Mouse (Mus musculus) forebrain, embryonic 14.5 days (tissue): ENCODE results near the gene Hs3st4. TPM values are rescaled to one million over a fixed set of nuclear protein-coding genes. Genes with fewer than 3 reads are reported as not detected.

Experiments
- ATAC-seq: fragments of 200-750 bp; cut with Nextera tagmentation; 2 replicates; pipeline ENCODE4 v1.8.0; 2017; ENCODE audit warnings: mild to moderate bottlenecking, moderate library complexity
- DNase-seq: peaks from one replicate; pipeline ENCODE4 v3.0.0-alpha.2; 2015; ENCODE audit warnings: low spot score
- H3K27ac ChIP-seq: fragments of 300-500 bp; sonication (generic); 2 replicates; pipeline ENCODE4 v1.5.1; 2014; ENCODE audit warnings: low read depth, mild to moderate bottlenecking, control low read depth, low read length, moderate library complexity
- H3K27me3 ChIP-seq: fragments of 300-500 bp; sonication (generic); replicated peaks from 2 replicates; pipeline ENCODE4 v1.6.1; 2014; ENCODE audit warnings: low read length, control low read depth, mixed read lengths; ENCODE audit not compliant: control insufficient read depth, insufficient read depth
- H3K36me3 ChIP-seq: fragments of 300-500 bp; sonication (generic); 2 replicates; pipeline ENCODE4 v1.6.1; 2014; ENCODE audit warnings: low read length, control low read depth; ENCODE audit not compliant: control insufficient read depth, insufficient read depth
- H3K4me1 ChIP-seq: fragments of 300-500 bp; sonication (generic); 2 replicates; pipeline ENCODE4 v1.6.1; 2014; ENCODE audit warnings: antibody characterized with exemption, low read length, control low read depth; ENCODE audit not compliant: control insufficient read depth, insufficient read depth
- H3K4me2 ChIP-seq: fragments of 300-500 bp; sonication (generic); 2 replicates; pipeline ENCODE4 v1.6.1; 2014; ENCODE audit warnings: mild to moderate bottlenecking, control low read depth, low read length
- H3K4me3 ChIP-seq: fragments of 300-500 bp; sonication (generic); 2 replicates; pipeline ENCODE4 v1.5.1; 2014; ENCODE audit warnings: low read depth, low read length, control low read depth
- H3K9ac ChIP-seq: fragments of 300-500 bp; sonication (generic); 2 replicates; pipeline ENCODE4 v1.6.1; 2014; ENCODE audit warnings: mild to moderate bottlenecking, low read length, control low read depth, moderate library complexity
- H3K9me3 ChIP-seq: fragments of 300-500 bp; sonication (generic); replicated peaks from 2 replicates; pipeline ENCODE4 v1.6.1; 2016; ENCODE audit warnings: low read length, control low read depth, mixed read lengths; ENCODE audit not compliant: control insufficient read depth
- WGBS: fragments of 180-500 bp; shearing (Covaris S2); extraction: QIAGEN DNeasy Blood & Tissue Kit; methylation state at CpG from one replicate; pipeline ENCODE4 v1.1.7; 2014; 5-methylcytosine and 5-hydroxymethylcytosine counted together
- polyA plus RNA-seq: library from polyadenylated mRNA; unstranded; fragments of >200 nt; fragmentation: Nextera tagmentation; extraction: Ambion mirVana; gene quantifications from 2 replicates; pipeline ENCODE4 v1.2.1, GENCODE M21; 2014

The Hs3st4 gene
- polyA plus RNA-seq, result 3.9 and 5.8 TPM in 2 replicates

- Histone ChIP-seq H3K4me2 (peak within 1 kb of the TSS; percentile 95), H3K36me3 (no peaks in the 10 kb centered on the region), H3K4me3 (peak within 1 kb of the TSS; percentile 53), H3K27ac (no peak within 1 kb of the TSS; the same call in 1 of the 2 replicates), H3K9ac (peak within 1 kb of the TSS; percentile 64), H3K4me1 (no peaks in the 10 kb centered on the region), H3K27me3 (peaks cover 58% of the 10 kb centered on the region), H3K9me3 (no peaks in the 10 kb centered on the region)
- 1% methylated on average over 26 of the region's 74 CpGs for WGBS
- ATAC-seq (peak; percentile 80), DNase-seq (peak; percentile 49)
Measured at GRCm38 (mm10) chr7:123982461-123983038, at the start of gene Hs3st4. Gene Hs3st4 (plus strand): TSS chr7:123982869.

GRCm38 (mm10) chr7:123946836-123947235 lies 35.8 kb upstream of the Hs3st4 start:
- DNase-seq (peak; percentile 33), ATAC-seq (no peak)
- Histone ChIP-seq H3K4me2 (no peak overlapping the region), H3K27ac (no peak overlapping the region), H3K36me3 (no peaks in the 10 kb centered on the region), H3K9me3 (no peaks in the 10 kb centered on the region), H3K4me1 (no peaks in the 10 kb centered on the region), H3K9ac (no peak overlapping the region), H3K27me3 (no peaks in the 10 kb centered on the region), H3K4me3 (no peak overlapping the region)
- 90% methylated on average over 3 of the region's 3 CpGs for WGBS

- Histone ChIP-seq H3K4me3 (no peak overlapping the region), H3K27me3 (no peaks in the 10 kb centered on the region), H3K4me1 (no peaks in the 10 kb centered on the region), H3K27ac (no peak overlapping the region), H3K9me3 (no peaks in the 10 kb centered on the region), H3K9ac (no peak overlapping the region), H3K36me3 (no peaks in the 10 kb centered on the region), H3K4me2 (no peak overlapping the region)
- ATAC-seq (no peak), DNase-seq (no peak)
- 81% methylated on average over 5 of the region's 5 CpGs for WGBS
Measured at GRCm38 (mm10) chr7:123963021-123963420, 19.6 kb upstream of the Hs3st4 start.

DNA sequence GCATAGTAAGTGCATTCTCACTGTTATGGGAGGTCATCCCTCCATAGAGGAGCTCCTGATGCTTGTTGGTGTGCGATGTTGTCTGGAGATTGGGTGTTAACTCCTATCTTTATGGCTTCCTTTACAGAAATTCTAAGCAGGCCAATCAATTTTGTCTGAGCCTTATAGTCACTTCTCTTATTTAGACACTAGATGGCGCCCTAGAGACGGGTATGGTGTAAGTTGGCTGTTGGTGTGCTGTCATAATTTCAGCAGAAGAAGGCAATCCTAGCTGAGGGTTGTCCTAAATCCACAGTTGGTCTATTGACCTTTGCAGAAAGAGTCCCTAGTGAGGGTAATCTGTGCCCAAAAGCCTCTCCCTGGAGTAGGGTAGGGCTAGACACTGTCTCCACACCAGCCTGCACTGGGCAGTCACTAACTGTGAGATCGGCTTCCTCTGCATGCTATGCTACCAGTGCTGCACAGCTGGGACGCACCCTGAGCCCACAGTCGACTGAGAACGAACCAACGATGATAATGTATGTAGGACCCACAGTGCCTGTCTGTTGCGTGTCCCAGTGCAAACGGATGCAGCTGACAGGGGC lies 18.0 kb upstream of the Hs3st4 start:
- DNase-seq (peak; percentile 69), ATAC-seq (no peak)
- Histone ChIP-seq H3K9me3 (no peaks in the 10 kb centered on the region), H3K36me3 (no peaks in the 10 kb centered on the region), H3K27me3 (no peaks in the 10 kb centered on the region), H3K4me2 (no peak overlapping the region), H3K4me1 (no peaks in the 10 kb centered on the region), H3K9ac (no peak overlapping the region), H3K4me3 (no peak overlapping the region), H3K27ac (no peak overlapping the region)
- 58% methylated on average over 10 of the region's 10 CpGs for WGBS

DNA sequence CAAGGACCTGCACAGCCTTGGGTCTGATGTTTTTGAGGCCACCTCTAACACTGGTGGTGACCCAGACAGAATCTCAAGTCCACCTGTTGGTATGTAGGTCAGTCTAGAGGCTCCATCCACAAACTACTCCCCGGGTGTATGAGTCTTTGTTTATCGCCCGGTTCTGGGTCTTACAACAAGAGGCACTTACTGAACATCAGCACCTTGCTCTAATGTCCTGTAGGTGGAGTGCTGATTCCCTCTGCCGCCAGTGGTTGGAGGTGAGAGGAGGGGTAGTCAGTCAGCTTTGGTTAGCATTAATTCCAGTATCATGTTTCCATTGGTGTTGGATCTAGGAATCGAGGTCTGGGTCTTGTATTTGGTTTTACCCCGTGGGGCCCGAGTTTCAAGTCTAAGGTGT lies 17.2 kb upstream of the Hs3st4 start:
- H3K27ac ChIP-seq, result no peak overlapping the region
- no peak overlapping the region for H3K4me2 ChIP-seq
- DNase-seq (no peak), ATAC-seq (no peak)
- H3K27me3 ChIP-seq, result no peaks in the 10 kb centered on the region
- H3K36me3 ChIP-seq, result no peaks in the 10 kb centered on the region
- no peak overlapping the region for H3K9ac ChIP-seq
- no peaks in the 10 kb centered on the region for H3K9me3 ChIP-seq
- H3K4me1 ChIP-seq, result no peaks in the 10 kb centered on the region
- WGBS, result 70% methylated on average over 7 of the region's 7 CpGs
- no peak overlapping the region for H3K4me3 ChIP-seq

DNA sequence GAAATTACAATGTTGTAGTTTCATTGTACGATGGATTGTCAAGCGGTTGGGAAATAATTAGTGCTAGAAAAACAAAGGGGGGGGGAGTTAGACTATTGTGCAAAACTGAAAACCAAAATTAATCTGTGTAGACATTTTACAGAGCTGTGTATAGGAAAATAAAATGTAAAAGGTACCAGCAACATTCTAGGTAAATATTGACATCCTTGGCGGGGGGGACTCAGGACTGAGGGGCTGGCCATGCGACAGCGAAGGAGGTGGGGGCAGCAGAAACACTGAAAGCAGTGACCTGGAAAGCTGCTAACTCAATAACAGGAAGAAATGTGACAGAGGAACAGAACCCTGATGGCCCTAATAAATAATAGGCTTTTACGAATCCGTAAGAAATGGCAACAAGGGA lies 7.2 kb upstream of the Hs3st4 start:
- Histone ChIP-seq H3K27ac (no peak overlapping the region), H3K9me3 (no peaks in the 10 kb centered on the region), H3K4me2 (no peak overlapping the region), H3K27me3 (peaks cover 2% of the 10 kb centered on the region), H3K36me3 (no peaks in the 10 kb centered on the region), H3K4me1 (no peaks in the 10 kb centered on the region), H3K9ac (no peak overlapping the region), H3K4me3 (no peak overlapping the region)
- DNase-seq (no peak), ATAC-seq (no peak)
- WGBS, result 47% methylated on average over 7 of the region's 7 CpGs

- peak overlapping the region; percentile 95; the same call in 1 of the 2 replicates for H3K4me2 ChIP-seq
- 24% methylated on average over 7 of the region's 7 CpGs for WGBS
- H3K36me3 ChIP-seq, result no peaks in the 10 kb centered on the region
- H3K27ac ChIP-seq, result no peak overlapping the region
- no peak for ATAC-seq
- no peak for DNase-seq
- H3K9me3 ChIP-seq, result no peaks in the 10 kb centered on the region
- no peak overlapping the region for H3K4me3 ChIP-seq
- H3K4me1 ChIP-seq, result no peaks in the 10 kb centered on the region
- H3K27me3 ChIP-seq, result peaks cover 55% of the 10 kb centered on the region
- H3K9ac ChIP-seq, result no peak overlapping the region
Measured at GRCm38 (mm10) chr7:123981435-123981834, 1.2 kb upstream of the Hs3st4 start.

GRCm38 (mm10) chr7:123982010-123982409 lies 659 bp upstream of the Hs3st4 start:
- no peak for ATAC-seq
- WGBS, result under 1% methylated on average over 5 of the region's 5 CpGs

More at GRCm38 (mm10) chr7:123982010-123982409, 659 bp upstream of the Hs3st4 start:
- Histone ChIP-seq H3K4me3 (peak overlapping the region; percentile 53), H3K4me1 (no peaks in the 10 kb centered on the region), H3K27ac (no peak overlapping the region), H3K4me2 (peak overlapping the region; percentile 95), H3K36me3 (no peaks in the 10 kb centered on the region), H3K9ac (0 out of 2 replicates have a peak overlapping the region, but pooled peaks have one; percentile 64), H3K9me3 (no peaks in the 10 kb centered on the region), H3K27me3 (peaks cover 58% of the 10 kb centered on the region)
- DNase-seq, result no peak
